Mouse (Mus musculus) spleen, adult 2 months (tissue): ENCODE data around the gene Spdye4b. TPM values are rescaled to one million over a fixed set of nuclear protein-coding genes. Genes with fewer than 3 reads are reported as not detected.
A peak's percentile ranks its signal among the peaks of the same experiment; 100 is the strongest.
"Not testable (repeated sequence)": the region's sequence is repeated elsewhere in the genome, so short reads cannot be mapped to it uniquely, and the experiment has no call there.

Experiments used
- DNase-seq, 2 experiments: peaks; one replicate each; pipeline versions ENCODE4 v3.0.0 to v3.0.0-alpha.2; 2012 to 2021; ENCODE audit warnings: low spot score in 2 of 2, low read depth in 1 of 2
- H3K27ac ChIP-seq: fragments of 200-500 bp; 2 replicates; pipeline ENCODE4 v1.5.1; 2012; ENCODE audit warnings: low read length, inconsistent platforms; ENCODE audit not compliant: insufficient read depth
- H3K27me3 ChIP-seq: fragments of 200-500 bp; 2 replicates; pipeline ENCODE4 v1.6.1; 2012; ENCODE audit warnings: mild to moderate bottlenecking, moderate library complexity, low read length, inconsistent platforms; ENCODE audit not compliant: control insufficient read depth, insufficient read depth
- H3K36me3 ChIP-seq: fragments of 200-500 bp; 2 replicates; pipeline ENCODE4 v1.6.1; 2012; ENCODE audit warnings: mild to moderate bottlenecking, low read length, inconsistent platforms; ENCODE audit not compliant: control insufficient read depth, insufficient read depth
- H3K4me1 ChIP-seq: fragments of 200-500 bp; 2 replicates; pipeline ENCODE4 v1.6.1; 2011; ENCODE audit warnings: inconsistent platforms; ENCODE audit not compliant: control insufficient read depth, insufficient read depth, insufficient read length
- H3K4me3 ChIP-seq: fragments of 200-500 bp; 2 replicates; pipeline ENCODE4 v1.5.1; 2011; ENCODE audit warnings: mild to moderate bottlenecking, inconsistent platforms; ENCODE audit not compliant: insufficient read depth, insufficient read length; ENCODE audit errors: extremely low read depth
- CTCF ChIP-seq: fragments of 200-500 bp; IDR thresholded peaks from 2 replicates; pipeline ENCODE4 v1.5.1; 2011; ENCODE audit warnings: mild to moderate bottlenecking, inconsistent platforms; ENCODE audit not compliant: insufficient read depth, insufficient read length, insufficient replicate concordance; ENCODE audit errors: extremely low read depth
- POLR2A ChIP-seq: fragments of 200-500 bp; IDR thresholded peaks from 2 replicates; pipeline ENCODE4 v1.6.1; 2011; ENCODE audit warnings: low read depth, low read length, inconsistent platforms
- WGBS: fragments of 180-500 bp; shearing (Covaris S2); methylation state at CpG from one replicate; pipeline ENCODE4 v1.1.7; 2018; 5-methylcytosine and 5-hydroxymethylcytosine counted together
- polyA plus RNA-seq: library from polyadenylated mRNA; depleted of rRNA; stranded (reverse); fragments of >200 nt; gene quantifications from 2 replicates; pipeline ENCODE4 v1.2.3, GENCODE M21; 2012; rRNA removed

The Spdye4b gene
- polyA plus RNA-seq = not detected in 2 replicates

DNA sequence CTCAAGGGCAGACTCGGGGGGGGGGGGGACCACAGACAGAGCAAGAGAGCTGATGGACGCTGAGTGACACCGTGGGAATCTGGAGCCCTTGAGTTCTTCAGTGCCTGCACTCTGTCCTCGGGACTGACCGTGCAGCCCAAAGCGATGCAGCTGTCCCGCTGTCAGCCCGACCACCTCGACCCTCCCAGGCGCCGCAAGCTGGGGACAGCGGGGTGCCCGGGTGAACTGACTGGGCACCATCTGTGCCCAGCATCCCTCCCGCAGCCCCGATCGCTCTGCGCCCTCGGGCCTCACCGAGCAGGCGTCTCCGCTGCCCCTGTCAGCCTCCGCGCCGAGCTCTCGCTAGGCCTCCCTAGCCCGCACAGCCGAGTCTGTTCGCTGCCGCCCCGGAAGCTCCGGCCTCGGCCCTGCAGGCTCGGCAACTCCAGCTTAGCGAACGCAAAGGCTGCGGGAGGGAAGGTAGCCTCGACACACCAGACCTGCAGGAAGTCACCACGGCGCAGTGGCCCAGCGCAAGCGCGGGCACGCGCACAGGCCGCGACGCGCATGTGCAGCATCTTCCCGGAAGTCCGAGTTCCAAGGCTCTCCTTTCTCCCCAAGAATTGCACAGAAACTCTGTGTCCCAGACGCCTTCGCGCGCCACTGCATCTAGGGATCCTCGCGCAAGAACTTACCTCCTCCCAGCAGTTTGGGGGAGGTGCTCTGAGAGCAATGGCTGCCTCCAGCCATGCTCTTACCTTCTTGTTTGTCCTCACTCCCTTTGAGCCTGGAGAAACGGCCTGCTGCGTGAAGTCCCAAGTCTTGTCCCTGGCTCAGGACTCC is at the start of gene Spdye4b, which contains the start of gene Rbak:
Gene Spdye4b, plus strand, starts transcription at position 763 of the 822 bp plus-strand sequence.
Gene Rbak, minus strand, starts transcription at position 521 of the 822 bp plus-strand sequence.
- TF ChIP-seq CTCF (no peak), POLR2A (peak; percentile 74)
- Histone ChIP-seq H3K27ac (peak within 1 kb of the TSS; percentile 73), H3K36me3 (peaks cover 16% of the 10 kb centered on the region), H3K4me3 (peak within 1 kb of the TSS; percentile 92), H3K4me1 (no peaks in the 10 kb centered on the region; the same call in 1 of the 2 replicates), H3K27me3 (no peaks in the 10 kb centered on the region)
- peak; percentile 68 to 78 for DNase-seq
- WGBS = 2% methylated on average over 58 of the region's 58 CpGs

DNA sequence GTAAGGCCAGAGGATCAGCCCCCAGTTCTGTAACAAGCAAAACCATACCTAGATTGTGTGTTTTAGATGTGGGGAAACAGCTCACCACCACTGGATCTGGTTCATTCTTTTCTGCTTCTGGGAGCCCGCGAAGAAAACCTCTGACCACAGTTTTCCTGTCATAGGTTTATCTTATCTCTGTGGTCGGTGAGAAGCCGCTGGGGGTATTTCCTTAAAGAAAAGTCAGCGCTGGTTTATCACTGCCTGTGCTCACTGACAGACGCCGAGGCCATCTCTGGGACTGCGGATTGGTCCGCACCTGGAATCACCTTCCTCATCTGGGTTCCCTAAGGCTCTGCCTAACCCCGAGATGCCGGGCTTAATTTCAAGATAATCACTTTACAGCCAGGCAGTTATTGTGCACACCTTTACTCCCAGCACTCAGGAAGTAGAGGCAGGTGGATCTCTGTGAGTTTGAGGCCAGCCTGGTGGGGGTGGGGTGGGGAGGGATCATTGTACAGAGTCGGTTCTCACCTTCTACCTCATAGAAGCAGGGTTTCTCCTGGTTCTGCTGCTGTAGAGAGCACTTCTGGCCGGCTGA is 47.8 kb upstream of the Spdye4b start:
- Histone ChIP-seq H3K27ac (no peak overlapping the region), H3K27me3 (no peaks in the 10 kb centered on the region)

DNA sequence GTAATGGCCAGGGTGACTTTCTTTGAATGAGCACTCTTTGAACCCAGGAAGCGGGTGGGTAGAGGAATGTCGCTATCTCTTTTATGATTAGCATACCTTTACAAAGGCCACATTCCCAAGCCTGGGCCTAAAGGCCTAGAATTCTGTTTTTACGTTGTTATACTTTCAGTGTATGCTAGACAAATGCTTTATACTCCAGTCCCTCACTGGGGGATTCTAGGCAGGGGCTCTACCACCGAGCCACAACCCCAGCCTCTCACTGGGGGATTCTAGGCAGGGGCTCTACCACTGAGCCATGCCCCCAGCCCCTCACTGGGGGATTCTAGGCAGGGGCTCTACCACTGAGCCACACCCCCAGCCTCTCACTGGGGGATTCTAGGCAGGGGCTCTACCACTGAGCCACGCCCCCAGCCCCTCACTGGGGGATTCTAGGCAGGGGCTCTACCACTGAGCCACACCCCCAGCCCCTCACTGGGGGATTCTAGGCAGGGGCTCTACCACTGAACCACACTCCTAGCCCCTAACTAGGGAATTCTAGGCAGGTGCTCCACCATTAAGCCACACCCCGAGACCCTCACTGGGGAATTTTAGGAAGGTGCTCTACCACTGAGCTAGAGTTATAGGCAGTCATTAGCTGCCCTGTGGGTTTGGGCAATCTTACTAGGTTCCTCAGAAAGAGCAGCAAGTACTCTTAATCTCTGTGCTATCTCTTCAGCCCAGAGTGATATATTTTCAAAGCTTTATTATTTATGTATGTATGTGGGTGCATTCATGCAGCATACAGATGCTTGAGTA is 46.4 kb upstream of the Spdye4b start:
- not testable (repeated sequence) for H3K36me3 ChIP-seq, H3K4me3 ChIP-seq, H3K4me1 ChIP-seq, DNase-seq, H3K27me3 ChIP-seq, H3K27ac ChIP-seq
- WGBS = 90% methylated on average over 4 of the region's 6 CpGs

More for the DNA sequence above, 47.8 kb upstream of the Spdye4b start:
- peak in 1 of 2 experiments; percentile 37 for DNase-seq
- H3K36me3 ChIP-seq = no peaks in the 10 kb centered on the region
- TF ChIP-seq POLR2A = no peak
- TF ChIP-seq CTCF = no peak
- WGBS = 27% methylated on average over 13 of the region's 13 CpGs
- no peak overlapping the region for H3K4me3 ChIP-seq
- peaks cover 2% of the 10 kb centered on the region; the same call in 1 of the 2 replicates for H3K4me1 ChIP-seq

DNA sequence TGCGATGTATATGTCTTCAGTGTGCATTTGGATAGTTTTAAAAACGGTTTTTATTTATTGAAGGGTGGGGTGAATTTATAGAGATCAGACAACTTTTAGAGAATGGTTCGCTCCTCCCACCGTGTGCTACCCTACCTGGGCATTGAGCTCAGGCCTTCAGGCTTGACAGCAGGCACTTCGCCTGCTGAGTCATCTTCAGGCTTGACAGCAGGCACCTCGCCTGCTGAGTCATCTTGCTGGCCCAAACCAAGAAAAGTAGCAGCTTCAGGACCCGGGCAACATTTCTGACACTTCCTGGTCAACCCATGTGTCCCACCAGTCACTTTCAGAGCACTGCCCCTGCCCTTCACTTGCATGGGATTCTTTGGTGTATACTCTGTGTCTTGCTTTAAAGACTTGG is 45.8 kb upstream of the Spdye4b start:
- no peak for TF ChIP-seq CTCF
- no peak for TF ChIP-seq POLR2A
- Histone ChIP-seq H3K36me3 (no peaks in the 10 kb centered on the region), H3K4me1 (peaks cover 2% of the 10 kb centered on the region; the same call in 1 of the 2 replicates), H3K4me3 (no peak overlapping the region), H3K27me3 (no peaks in the 10 kb centered on the region), H3K27ac (no peak overlapping the region)
- DNase-seq = no peak
- 77% methylated on average over 7 of the region's 7 CpGs for WGBS

DNA sequence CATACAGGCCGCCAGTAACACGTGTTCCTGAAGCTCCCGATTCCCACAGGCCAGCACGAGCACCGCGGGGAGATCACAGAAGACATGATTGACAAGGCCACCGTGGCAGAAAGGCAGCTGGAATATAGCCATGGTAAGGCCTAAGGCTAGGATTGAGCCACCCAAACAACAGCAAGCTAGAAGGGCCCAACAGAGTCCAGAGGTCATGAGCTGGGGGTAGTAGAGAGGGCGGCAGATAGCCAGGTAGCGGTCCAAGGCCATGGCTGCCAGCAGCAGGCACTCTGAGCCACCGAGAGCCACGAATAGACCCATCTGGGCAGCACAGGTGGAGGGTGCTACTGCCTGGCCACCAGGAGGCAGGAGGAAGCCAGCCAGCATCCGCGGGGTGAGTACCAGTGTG is 43.2 kb upstream of the Spdye4b start:
- Histone ChIP-seq H3K4me1 (no peaks in the 10 kb centered on the region; the same call in 1 of the 2 replicates), H3K36me3 (no peaks in the 10 kb centered on the region), H3K4me3 (no peak overlapping the region), H3K27me3 (no peaks in the 10 kb centered on the region), H3K27ac (no peak overlapping the region)
- 87% methylated on average over 13 of the region's 13 CpGs for WGBS
- no peak for DNase-seq
- no peak for TF ChIP-seq POLR2A
- no peak for TF ChIP-seq CTCF

DNA sequence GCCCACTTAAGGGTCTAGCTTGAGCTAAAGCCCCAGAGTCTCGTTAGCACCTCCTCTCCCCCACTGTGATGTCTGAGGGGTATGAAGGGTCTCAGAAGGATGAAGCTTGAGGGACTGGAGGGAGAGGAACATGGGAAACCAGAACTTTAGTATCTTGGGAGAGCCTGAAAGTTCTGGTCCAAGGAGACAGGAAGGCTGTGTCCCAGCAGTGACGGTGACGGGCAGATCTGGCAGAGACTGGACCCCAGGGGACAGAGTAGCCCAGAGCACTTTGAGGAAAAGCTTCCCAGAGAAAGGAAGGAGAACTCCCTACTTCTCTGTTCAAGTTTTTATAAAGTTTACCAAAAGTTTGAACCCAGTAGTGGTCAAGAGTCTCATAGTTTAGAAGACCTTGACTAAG is 33.3 kb upstream of the Spdye4b start, which contains the start of gene Olfr718-ps1:
Gene Olfr718-ps1, minus strand, starts transcription at position 101 of the 400 bp plus-strand sequence.
- Histone ChIP-seq H3K27ac (no peak within 1 kb of the TSS), H3K27me3 (no peaks in the 10 kb centered on the region; the same call in 1 of the 2 replicates), H3K36me3 (no peaks in the 10 kb centered on the region), H3K4me3 (no peak within 1 kb of the TSS), H3K4me1 (no peaks in the 10 kb centered on the region)
- no peak for DNase-seq
- WGBS = 75% methylated on average over 3 of the region's 3 CpGs
- TF ChIP-seq POLR2A (no peak), CTCF (no peak)
